Mouse (Mus musculus): ENCODE measurements around the gene Tmem89.

GRCm38 (mm10) chr9:108953081-108953636, 38.7 kb downstream of the Tmem89 start, which contains the start of gene Col7a1:
- TF ChIP-seq CTCF (IDR thresholded peaks at IDR 0.05; ENCODE audit: extremely low read depth, insufficient read depth, low read length) (no peak), POLR2A (IDR thresholded peaks at IDR 0.05; ENCODE audit: extremely low read depth, insufficient read depth, low read length) (no peak)

Data from cortical plate, adult 2 months (tissue).